Mouse (Mus musculus): ENCODE data around the gene Hipk1. TPM values are rescaled to one million over a fixed set of nuclear protein-coding genes. Genes with fewer than 3 reads are reported as not detected.

Hipk1 gene
- polyA plus RNA-seq, 1 experiment, result 28.8 TPM

DNA sequence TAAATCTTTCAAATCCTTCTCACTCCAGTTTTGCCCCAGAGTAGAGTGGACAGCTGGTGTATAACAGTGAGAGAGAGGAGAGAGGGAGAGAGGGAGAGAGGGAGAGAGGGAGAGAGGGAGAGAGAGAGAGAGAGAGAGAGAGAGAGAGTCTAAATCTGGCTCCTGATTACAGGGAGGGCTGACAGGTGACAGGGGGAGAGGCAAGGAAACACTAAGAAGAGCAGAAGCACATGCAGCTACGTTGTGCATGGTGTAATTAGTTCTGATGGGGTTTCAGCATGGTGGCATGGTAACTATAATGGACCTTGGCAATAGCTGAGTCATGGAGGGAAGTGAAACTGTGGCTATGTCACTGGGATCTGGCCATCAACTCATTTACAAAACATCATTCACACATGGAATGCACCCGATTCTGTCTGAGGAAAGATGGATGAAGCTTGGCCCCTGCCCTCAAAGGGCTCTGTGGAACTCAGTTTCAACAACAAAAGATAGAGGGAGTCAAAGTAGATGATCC lies 63.5 kb downstream of the Hipk1 start:
- 46% methylated on average over 2 of the region's 2 CpGs for WGBS
- DNase-seq (ENCODE audit: low read depth, low spot score), result no peak

- WGBS, result 76% methylated on average over 3 of the region's 3 CpGs
- no peak for DNase-seq (ENCODE audit: low read depth, low spot score)
These were observed 64.7 kb downstream of the Hipk1 start for GRCm38 (mm10) chr3:103726642-103727041.

DNA sequence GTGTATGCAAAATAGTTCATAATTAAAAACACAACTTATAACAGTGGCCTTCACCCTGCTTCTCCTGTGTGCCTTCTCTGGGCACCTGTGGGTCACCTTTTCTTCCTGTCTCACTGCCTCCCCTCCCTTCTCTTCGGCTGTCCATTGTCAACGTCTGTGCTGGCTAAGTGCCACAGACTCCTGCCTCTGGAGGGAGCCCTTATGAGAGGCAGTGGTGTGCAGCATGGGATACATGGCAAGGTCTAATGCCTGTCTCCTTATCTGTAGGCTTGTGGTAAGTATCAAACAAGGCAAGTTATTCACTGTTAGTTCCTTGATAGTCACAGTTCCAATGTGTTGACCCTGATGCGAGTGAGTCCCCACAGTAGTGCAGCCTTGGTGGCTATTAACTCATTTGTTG lies 67.2 kb downstream of the Hipk1 start:
- DNase-seq (ENCODE audit: low read depth, low spot score), result no peak
- WGBS, result 30% methylated on average over 3 of the region's 3 CpGs

- DNase-seq (ENCODE audit: low read depth, low spot score), result no peak
- 89% methylated on average over 4 of the region's 4 CpGs for WGBS
These were observed 72.6 kb downstream of the Hipk1 start for GRCm38 (mm10) chr3:103718728-103719127.

GRCm38 (mm10) chr3:103716774-103717760 lies 74.3 kb downstream of the Hipk1 start:
- 49% methylated on average over 15 of the region's 15 CpGs for WGBS
- DNase-seq (ENCODE audit: low read depth, low spot score), result no peak

- DNase-seq (ENCODE audit: low read depth, low spot score), result no peak
- 60% methylated on average over 11 of the region's 11 CpGs for WGBS
These were observed 75.3 kb downstream of the Hipk1 start for GRCm38 (mm10) chr3:103715762-103716693.

- WGBS, result 75% methylated on average over 8 of the region's 8 CpGs
- no peak for DNase-seq (ENCODE audit: low read depth, low spot score)
These were observed 76.4 kb downstream of the Hipk1 start for GRCm38 (mm10) chr3:103714942-103715341.

DNA sequence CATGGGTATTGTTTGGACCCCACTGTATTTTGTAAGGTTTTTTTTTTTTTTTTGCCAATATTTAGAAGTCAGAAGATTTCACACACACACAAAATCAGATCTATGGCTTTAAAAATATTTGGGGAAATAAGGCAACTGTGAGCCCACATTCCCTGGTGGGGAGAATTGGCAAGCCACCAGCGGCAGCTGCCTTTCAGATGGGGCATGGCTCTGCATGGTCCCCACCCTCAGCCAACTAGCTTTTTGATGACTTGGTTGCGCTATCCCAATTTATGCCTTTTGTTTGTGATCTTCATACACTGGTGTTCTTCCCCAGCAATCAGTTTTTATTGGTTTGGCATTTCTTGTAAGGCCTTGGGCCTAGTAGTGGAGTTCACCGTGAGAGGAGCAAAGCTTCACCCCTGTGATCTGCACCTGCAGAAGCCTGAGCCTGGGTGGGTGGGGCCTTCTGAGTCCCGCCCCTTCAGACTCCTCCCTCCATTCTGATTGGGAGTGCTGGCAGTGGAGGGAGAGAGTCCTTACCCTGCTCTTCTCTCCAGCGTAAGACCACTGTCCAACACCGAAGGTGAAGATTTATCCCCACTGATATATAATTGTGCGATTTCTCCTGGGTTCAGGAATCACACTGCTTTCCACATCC lies 77.0 kb downstream of the Hipk1 start:
- 59% methylated on average over 7 of the region's 7 CpGs for WGBS
- DNase-seq (ENCODE audit: low read depth, low spot score), result no peak

GRCm38 (mm10) chr3:103712196-103712595 lies 79.2 kb downstream of the Hipk1 start:
- 92% methylated on average over 4 of the region's 4 CpGs for WGBS
- no peak for DNase-seq (ENCODE audit: low read depth, low spot score)

GRCm38 (mm10) chr3:103709470-103710040 lies 81.8 kb downstream of the Hipk1 start:
- 81% methylated on average over 5 of the region's 5 CpGs for WGBS
- DNase-seq (ENCODE audit: low read depth, low spot score), result no peak

- WGBS, result 61% methylated on average over 12 of the region's 12 CpGs
- no peak for DNase-seq (ENCODE audit: low read depth, low spot score)
These were observed 85.9 kb downstream of the Hipk1 start for GRCm38 (mm10) chr3:103705426-103705825.

- no peak for DNase-seq (ENCODE audit: low read depth, low spot score)
- WGBS, result 51% methylated on average over 6 of the region's 6 CpGs
These were observed 86.7 kb downstream of the Hipk1 start for GRCm38 (mm10) chr3:103704661-103705060.

GRCm38 (mm10) chr3:103696388-103696925 lies 94.9 kb downstream of the Hipk1 start:
- no peak for DNase-seq (ENCODE audit: low read depth, low spot score)
- WGBS, result 83% methylated on average over 1 of the region's 1 CpGs

DNA sequence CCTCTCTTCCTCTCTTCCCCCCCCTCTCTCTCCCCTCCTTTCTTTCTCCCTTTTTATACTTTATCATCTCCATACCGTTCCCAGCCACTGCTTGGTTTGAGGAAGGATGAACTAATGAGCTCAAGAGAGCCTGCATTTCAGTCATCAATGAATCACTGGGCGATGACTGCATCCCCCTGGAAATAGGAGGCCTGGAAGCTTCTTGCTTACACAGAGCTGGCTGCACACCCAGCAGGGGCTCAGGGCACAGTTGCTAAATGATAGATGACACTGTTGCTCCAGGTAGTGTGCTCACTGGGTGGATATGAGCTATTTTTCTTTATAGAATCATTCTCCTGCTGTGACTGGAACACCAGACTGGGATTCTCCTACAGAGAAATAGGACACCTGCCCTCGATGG lies 95.8 kb downstream of the Hipk1 start:
- 54% methylated on average over 3 of the region's 3 CpGs for WGBS
- no peak for DNase-seq (ENCODE audit: low read depth, low spot score)

DNA sequence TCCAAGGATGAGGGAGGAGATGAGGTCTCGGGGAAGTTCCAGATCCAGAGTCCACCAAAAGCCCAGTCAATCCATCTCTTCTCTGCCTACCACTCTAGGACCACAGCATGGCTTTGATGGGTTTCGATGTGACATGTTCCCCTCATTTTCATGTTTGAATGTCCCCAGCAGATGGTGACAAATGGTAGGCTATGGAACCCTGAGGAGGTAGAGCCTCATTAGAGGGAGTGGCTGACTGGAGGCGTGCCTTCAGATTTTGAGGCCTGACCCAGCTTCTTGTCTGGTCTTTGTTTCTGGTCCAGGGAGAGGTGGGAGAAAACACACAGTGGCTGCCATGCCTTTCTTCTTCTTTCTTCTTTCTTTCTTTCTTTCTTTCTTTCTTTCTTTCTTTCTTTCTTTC lies 100.9 kb downstream of the Hipk1 start:
- 72% methylated on average over 3 of the region's 3 CpGs for WGBS
- DNase-seq (ENCODE audit: low read depth, low spot score), result no peak
